Mouse (Mus musculus): ENCODE measurements around the gene Gnaz.

GRCm38 (mm10) chr10:75006889-75007662, 40.1 kb downstream of the Gnaz start:
- TF ChIP-seq CTCF (IDR thresholded peaks at IDR 0.05; ENCODE audit: extremely low read depth, insufficient read depth, insufficient read length, insufficient replicate concordance) (no peak), POLR2A (IDR thresholded peaks at IDR 0.05; ENCODE audit: low read depth, low read length) (no peak)
